Mouse (Mus musculus) hindbrain, embryonic 10.5 days (tissue): ENCODE measurements around the gene Large2. TPM values are rescaled to one million over a fixed set of nuclear protein-coding genes. Genes with fewer than 3 reads are reported as not detected.

Experiments
- DNase-seq: peaks from one replicate; pipeline ENCODE4 v3.0.0-alpha.2; 2017; ENCODE audit warnings: low spot score
- H3K27ac ChIP-seq: fragments of 300-500 bp; sonication (generic); 2 replicates; pipeline ENCODE4 v1.5.1; 2016; ENCODE audit warnings: mild to moderate bottlenecking, moderate library complexity
- H3K27me3 ChIP-seq: fragments of 300-500 bp; sonication (generic); 2 replicates; pipeline ENCODE4 v1.6.1; 2016; ENCODE audit warnings: mild to moderate bottlenecking; ENCODE audit not compliant: poor library complexity, insufficient read depth, severe bottlenecking
- H3K36me3 ChIP-seq: fragments of 300-500 bp; sonication (generic); 2 replicates; pipeline ENCODE4 v1.6.1; 2016; ENCODE audit warnings: mild to moderate bottlenecking, moderate library complexity
- H3K4me1 ChIP-seq: fragments of 300-500 bp; sonication (generic); replicated peaks from 2 replicates; pipeline ENCODE4 v1.6.1; 2016; ENCODE audit warnings: mild to moderate bottlenecking
- H3K4me3 ChIP-seq: fragments of 300-500 bp; sonication (generic); 2 replicates; pipeline ENCODE4 v1.5.1; 2016; ENCODE audit warnings: mild to moderate bottlenecking, moderate library complexity
- H3K9me3 ChIP-seq: fragments of 300-500 bp; sonication (generic); 2 replicates; pipeline ENCODE4 v1.6.1; 2016; ENCODE audit warnings: mild to moderate bottlenecking, moderate library complexity
- WGBS: fragments of 180-500 bp; shearing (Covaris S2); methylation state at CpG from one replicate; pipeline ENCODE4 v1.1.7; 2016; 5-methylcytosine and 5-hydroxymethylcytosine counted together
- polyA plus RNA-seq: library from polyadenylated mRNA; unstranded; fragments of >200 nt; fragmentation: Nextera tagmentation; extraction: Ambion mirVana; gene quantifications from 2 replicates; pipeline ENCODE4 v1.2.1, GENCODE M21; 2016

Large2 gene
- polyA plus RNA-seq = 7.8 and 12.5 TPM in 2 replicates

- Histone ChIP-seq H3K4me3 (peak within 1 kb of the TSS; percentile 70), H3K27ac (peak within 1 kb of the TSS; percentile 91), H3K27me3 (peaks cover 33% of the 10 kb centered on the region), H3K9me3 (no peaks in the 10 kb centered on the region), H3K36me3 (peaks cover 25% of the 10 kb centered on the region), H3K4me1 (peaks cover 70% of the 10 kb centered on the region)
- 6% methylated on average over 16 of the region's 16 CpGs for WGBS
- DNase-seq = no peak
Observed at GRCm38 (mm10) chr2:92374514-92374913, at the start of gene Large2, which contains the start of gene Pex16. Gene Large2, minus strand, starts transcription at chr2:92374869. Gene Pex16, plus strand, starts transcription at chr2:92374676.

GRCm38 (mm10) chr2:92423702-92424461 lies 49.2 kb upstream of the Large2 start:
- Histone ChIP-seq H3K4me3 (0 out of 2 replicates have a peak overlapping the region, but pooled peaks have one; percentile 7), H3K27ac (peak overlapping the region; percentile 88), H3K9me3 (no peaks in the 10 kb centered on the region), H3K4me1 (peaks cover 64% of the 10 kb centered on the region), H3K36me3 (peaks cover 74% of the 10 kb centered on the region), H3K27me3 (no peaks in the 10 kb centered on the region)
- WGBS = 75% methylated on average over 9 of the region's 9 CpGs
- DNase-seq = no peak

DNA sequence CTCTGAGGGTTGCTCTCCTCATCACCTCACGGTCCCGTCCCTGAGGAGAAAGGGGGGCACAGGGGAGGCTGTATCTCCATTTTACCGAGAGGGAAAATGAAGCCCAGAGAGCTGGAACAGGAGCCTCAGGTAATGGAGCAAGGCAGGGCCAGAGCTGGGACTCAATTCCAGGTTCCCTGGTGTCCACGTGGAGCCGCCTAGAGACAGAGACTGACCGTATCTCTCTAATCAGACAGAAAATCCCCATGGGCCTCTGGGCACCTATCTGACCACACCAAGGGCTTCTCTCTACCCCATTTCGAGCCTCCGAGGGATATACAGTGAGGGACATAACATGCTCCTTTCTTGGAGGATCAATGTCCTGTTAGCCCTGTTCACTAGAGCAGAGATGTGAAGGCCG lies 48.5 kb upstream of the Large2 start:
- no peak for DNase-seq
- peaks cover 57% of the 10 kb centered on the region for H3K4me1 ChIP-seq
- H3K27ac ChIP-seq = peak overlapping the region; percentile 88
- no peaks in the 10 kb centered on the region for H3K9me3 ChIP-seq
- H3K27me3 ChIP-seq = no peaks in the 10 kb centered on the region
- peaks cover 81% of the 10 kb centered on the region for H3K36me3 ChIP-seq
- WGBS = 92% methylated on average over 9 of the region's 9 CpGs
- no peak overlapping the region for H3K4me3 ChIP-seq

DNA sequence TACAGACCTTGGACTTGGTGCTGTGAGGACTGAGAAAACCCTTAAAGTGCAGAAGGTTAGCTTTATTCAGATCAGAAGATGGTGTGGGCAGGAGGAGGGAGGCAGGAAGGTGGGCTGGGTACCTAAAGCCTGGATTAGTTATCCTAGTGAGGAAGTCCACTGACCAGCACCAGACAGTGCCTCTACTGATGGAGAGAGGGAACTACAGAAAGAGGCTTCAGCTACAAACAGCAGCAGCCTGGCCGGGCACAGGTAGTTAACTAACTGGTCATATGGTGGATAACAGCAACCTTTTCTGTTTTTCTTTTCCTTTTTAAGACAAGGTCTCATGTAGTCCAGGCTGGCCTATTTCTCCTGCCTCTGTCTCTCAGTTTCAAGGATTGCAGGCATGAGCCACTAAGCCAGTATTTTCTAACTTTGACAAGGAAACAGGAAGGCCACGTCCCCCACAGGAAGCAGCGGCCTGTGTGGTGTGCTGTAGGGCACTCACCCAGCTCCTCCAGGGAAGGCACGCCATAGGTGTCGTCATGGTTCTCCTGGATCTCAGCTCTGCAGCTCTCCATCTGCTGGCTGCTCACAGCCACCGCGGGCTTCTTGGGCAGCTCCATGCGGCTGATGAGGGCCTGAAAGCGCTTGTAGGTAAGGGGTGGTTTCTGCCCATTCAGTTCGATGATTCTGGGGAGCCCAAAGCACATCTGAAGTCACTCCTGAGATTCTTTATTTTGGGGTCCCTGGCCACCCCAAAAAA lies 47.9 kb upstream of the Large2 start:
- DNase-seq = no peak
- Histone ChIP-seq H3K9me3 (no peaks in the 10 kb centered on the region), H3K27me3 (no peaks in the 10 kb centered on the region), H3K36me3 (peaks cover 87% of the 10 kb centered on the region), H3K27ac (peak overlapping the region; percentile 88; the same call in 1 of the 2 replicates), H3K4me1 (peaks cover 51% of the 10 kb centered on the region), H3K4me3 (no peak overlapping the region)
- 83% methylated on average over 10 of the region's 10 CpGs for WGBS

GRCm38 (mm10) chr2:92421723-92422387 lies 47.2 kb upstream of the Large2 start:
- no peak for DNase-seq
- H3K27me3 ChIP-seq = no peaks in the 10 kb centered on the region
- peaks cover 94% of the 10 kb centered on the region for H3K36me3 ChIP-seq
- no peak overlapping the region for H3K4me3 ChIP-seq
- peaks cover 45% of the 10 kb centered on the region for H3K4me1 ChIP-seq
- 93% methylated on average over 7 of the region's 7 CpGs for WGBS
- H3K27ac ChIP-seq = no peak overlapping the region
- no peaks in the 10 kb centered on the region for H3K9me3 ChIP-seq

DNA sequence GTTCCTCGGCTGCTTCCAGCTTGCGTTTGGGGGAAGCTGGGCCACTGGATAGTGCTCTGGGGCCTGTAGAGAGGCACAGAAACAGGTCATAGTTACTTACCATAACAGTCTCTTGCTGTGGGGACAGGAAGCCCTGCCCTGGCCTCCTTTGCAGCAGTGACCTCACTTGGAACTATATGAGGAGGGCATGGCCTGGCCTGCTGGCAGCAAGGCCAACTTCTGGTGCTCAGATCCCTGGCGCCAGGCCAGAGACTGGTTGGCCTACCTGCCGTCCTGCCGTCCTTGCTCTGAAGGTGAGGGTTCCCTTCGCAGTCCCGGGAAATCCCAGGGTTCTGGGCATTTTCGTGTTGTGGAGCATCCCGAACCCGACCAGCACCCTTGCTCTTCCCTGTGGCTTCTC lies 37.0 kb upstream of the Large2 start:
- H3K27ac ChIP-seq = no peak overlapping the region
- no peaks in the 10 kb centered on the region for H3K9me3 ChIP-seq
- no peaks in the 10 kb centered on the region for H3K27me3 ChIP-seq
- 93% methylated on average over 10 of the region's 10 CpGs for WGBS
- no peak for DNase-seq
- H3K36me3 ChIP-seq = peaks cover 98% of the 10 kb centered on the region
- H3K4me3 ChIP-seq = no peak overlapping the region
- H3K4me1 ChIP-seq = no peaks in the 10 kb centered on the region

DNA sequence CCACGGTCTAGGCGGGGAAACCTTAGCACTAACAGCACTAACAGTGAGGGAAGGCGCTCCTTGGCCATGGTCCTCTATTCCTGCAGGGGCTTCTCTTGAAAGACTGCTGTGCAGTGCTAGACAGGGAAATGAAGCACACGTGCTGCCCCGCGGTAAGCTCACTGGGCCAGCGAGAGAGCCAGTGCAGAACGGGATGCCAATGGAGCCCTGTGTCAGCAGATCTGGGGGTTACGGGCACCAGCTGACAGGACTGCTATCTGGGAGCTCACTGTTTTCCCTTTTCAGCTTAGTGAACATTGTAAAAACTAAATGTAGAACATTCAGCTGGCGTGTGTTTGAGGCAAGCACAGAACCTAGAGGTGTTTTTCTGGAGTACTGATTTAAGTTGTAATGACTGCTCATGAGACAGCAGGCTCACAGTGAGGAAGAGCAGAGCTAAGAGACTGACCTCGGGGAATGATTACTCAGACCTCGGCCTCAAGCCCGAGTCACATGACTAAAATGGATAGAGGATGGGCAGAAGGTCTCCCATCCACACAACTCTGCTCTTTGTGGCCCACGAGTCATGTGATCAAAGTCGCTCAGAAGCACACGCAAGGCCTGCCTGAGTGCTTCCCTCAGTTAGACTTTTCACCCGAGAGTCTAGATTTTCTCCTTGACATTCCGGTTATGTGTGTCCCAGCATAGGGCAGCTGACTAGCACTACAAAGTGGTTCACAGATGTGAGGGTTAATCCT lies 33.8 kb upstream of the Large2 start:
- Histone ChIP-seq H3K4me1 (peaks cover 18% of the 10 kb centered on the region), H3K36me3 (peaks cover 98% of the 10 kb centered on the region), H3K27me3 (no peaks in the 10 kb centered on the region), H3K4me3 (no peak overlapping the region), H3K27ac (no peak overlapping the region), H3K9me3 (no peaks in the 10 kb centered on the region)
- 93% methylated on average over 18 of the region's 18 CpGs for WGBS
- no peak for DNase-seq

- DNase-seq = no peak
- H3K36me3 ChIP-seq = peaks cover 70% of the 10 kb centered on the region
- H3K4me1 ChIP-seq = peaks cover 43% of the 10 kb centered on the region
- no peak overlapping the region for H3K4me3 ChIP-seq
- 87% methylated on average over 7 of the region's 7 CpGs for WGBS
- H3K9me3 ChIP-seq = no peaks in the 10 kb centered on the region
- H3K27ac ChIP-seq = 0 out of 2 replicates have a peak overlapping the region, but pooled peaks have one; percentile 50
- H3K27me3 ChIP-seq = peaks cover 1% of the 10 kb centered on the region; the same call in 1 of the 2 replicates
Observed at GRCm38 (mm10) chr2:92405687-92406086, 31.0 kb upstream of the Large2 start.

- no peak overlapping the region for H3K27ac ChIP-seq
- H3K27me3 ChIP-seq = peaks cover 6% of the 10 kb centered on the region; the same call in 1 of the 2 replicates
- H3K4me1 ChIP-seq = peaks cover 53% of the 10 kb centered on the region
- H3K36me3 ChIP-seq = peaks cover 60% of the 10 kb centered on the region
- no peaks in the 10 kb centered on the region for H3K9me3 ChIP-seq
- 84% methylated on average over 6 of the region's 6 CpGs for WGBS
- no peak for DNase-seq
- H3K4me3 ChIP-seq = no peak overlapping the region
Observed at GRCm38 (mm10) chr2:92404737-92405136, 30.1 kb upstream of the Large2 start.

DNA sequence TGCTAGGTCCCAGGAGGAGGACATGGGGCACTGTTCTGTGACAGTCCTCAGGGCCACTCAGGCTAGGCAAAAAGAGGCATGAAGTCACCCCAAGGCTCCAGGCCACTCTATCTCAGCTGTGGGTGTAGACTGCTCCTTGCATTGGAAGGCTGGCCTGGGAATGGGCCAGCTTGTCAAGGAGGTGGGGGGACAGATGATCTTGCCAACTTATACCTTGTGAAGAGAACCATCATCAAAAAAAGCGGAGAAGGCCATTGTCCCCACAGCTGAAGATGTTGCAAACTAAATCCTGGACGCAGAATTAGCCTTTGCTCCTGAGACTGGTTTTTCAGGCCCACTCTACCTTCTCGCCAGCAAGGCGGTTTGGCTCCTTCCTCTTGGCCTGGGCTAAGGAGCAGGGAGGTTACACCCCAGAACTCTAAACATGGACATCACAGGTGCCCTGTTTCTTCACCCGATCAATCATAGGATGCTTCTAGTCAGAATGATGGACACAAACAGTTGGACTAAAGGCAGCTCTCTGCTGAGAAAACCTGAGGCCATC lies 29.2 kb upstream of the Large2 start:
- Histone ChIP-seq H3K27ac (no peak overlapping the region), H3K9me3 (no peaks in the 10 kb centered on the region), H3K4me3 (no peak overlapping the region), H3K4me1 (peaks cover 62% of the 10 kb centered on the region), H3K27me3 (peaks cover 6% of the 10 kb centered on the region; the same call in 1 of the 2 replicates), H3K36me3 (peaks cover 51% of the 10 kb centered on the region)
- WGBS = 90% methylated on average over 5 of the region's 5 CpGs
- no peak for DNase-seq

- Histone ChIP-seq H3K4me1 (peaks cover 70% of the 10 kb centered on the region), H3K4me3 (no peak overlapping the region)
- WGBS = 77% methylated on average over 4 of the region's 4 CpGs
Observed at GRCm38 (mm10) chr2:92402591-92403326, 28.1 kb upstream of the Large2 start.

More at GRCm38 (mm10) chr2:92402591-92403326, 28.1 kb upstream of the Large2 start:
- Histone ChIP-seq H3K9me3 (no peaks in the 10 kb centered on the region), H3K27ac (0 out of 2 replicates have a peak overlapping the region, but pooled peaks have one; percentile 8), H3K27me3 (peaks cover 6% of the 10 kb centered on the region; the same call in 1 of the 2 replicates), H3K36me3 (peaks cover 41% of the 10 kb centered on the region)
- DNase-seq = no peak
